Mouse (Mus musculus): Measurements from ENCODE around the gene Tmem8b.

Tmem8b gene

DNA sequence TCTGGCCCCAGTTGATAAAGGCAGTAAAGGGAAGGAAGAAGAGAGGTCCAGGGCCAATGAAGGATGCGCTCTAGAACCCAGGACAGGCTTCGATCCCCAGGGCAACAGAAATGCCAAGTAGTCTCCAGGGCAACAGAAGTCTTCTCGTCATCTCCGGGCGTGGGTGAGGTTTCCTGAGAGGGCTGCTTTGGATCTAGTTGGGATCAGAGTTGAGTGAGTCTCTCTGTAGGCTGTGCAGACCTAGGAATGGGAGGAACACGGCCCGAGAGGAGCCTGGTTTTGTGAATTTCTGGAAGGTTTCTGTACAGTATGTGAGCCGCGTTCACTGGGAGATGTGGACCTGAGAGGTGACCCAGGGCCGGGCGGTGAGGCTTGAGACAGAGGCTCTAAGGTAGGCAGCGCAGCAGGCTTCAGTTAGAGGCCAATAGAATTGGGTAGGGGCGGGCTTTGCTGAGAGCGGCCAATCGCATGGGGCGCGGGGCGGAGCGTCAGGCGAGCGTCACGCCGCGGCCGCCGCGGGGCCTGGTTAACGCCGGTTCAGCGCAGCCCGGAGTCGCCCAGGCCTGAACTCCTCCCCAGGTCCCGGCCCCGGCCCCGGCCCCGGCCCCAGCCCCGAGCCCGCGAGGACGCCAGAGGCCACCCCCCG, at the start of gene Tmem8b, which contains the start of gene Fam221b:
TSS of gene Tmem8b (plus strand) at position 190 of the 646 bp plus-strand sequence.
TSS of gene Fam221b (minus strand) at position 364 of the 646 bp plus-strand sequence.
- DNase-seq (ENCODE audit: low spot score), result peak; percentile 94

DNA sequence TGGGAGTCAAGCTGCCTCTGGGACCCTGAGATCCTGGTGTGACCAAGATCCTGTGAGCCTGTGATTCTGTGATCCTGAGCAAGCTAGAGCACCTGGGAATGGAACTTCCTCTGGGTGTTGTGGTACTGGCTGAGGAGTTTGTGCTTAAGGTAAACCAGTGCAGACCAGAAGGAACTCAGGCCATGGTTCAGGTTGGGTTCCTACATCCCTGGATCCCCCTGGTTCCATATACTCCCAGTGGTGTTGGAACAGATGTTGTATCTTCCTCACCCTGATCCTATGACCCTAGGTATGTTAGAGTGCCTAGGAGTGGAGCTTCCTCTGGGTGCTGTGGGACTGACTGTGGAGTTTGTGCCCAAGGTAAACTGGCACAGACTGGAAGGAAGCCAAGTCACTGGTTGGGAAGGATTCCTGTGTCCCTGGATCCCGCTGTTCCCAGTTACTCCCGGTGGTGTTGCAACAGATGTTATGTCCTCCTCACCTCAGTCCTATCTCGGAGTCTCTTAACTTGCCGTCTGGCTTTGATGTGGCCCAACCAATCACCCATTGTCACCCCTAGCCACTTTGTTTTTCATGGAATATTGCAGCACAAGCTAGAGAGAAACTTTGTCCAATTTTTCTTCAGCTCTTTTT, 48.5 kb upstream of the Tmem8b start:
- DNase-seq (ENCODE audit: low spot score), result peak; percentile 36

DNA sequence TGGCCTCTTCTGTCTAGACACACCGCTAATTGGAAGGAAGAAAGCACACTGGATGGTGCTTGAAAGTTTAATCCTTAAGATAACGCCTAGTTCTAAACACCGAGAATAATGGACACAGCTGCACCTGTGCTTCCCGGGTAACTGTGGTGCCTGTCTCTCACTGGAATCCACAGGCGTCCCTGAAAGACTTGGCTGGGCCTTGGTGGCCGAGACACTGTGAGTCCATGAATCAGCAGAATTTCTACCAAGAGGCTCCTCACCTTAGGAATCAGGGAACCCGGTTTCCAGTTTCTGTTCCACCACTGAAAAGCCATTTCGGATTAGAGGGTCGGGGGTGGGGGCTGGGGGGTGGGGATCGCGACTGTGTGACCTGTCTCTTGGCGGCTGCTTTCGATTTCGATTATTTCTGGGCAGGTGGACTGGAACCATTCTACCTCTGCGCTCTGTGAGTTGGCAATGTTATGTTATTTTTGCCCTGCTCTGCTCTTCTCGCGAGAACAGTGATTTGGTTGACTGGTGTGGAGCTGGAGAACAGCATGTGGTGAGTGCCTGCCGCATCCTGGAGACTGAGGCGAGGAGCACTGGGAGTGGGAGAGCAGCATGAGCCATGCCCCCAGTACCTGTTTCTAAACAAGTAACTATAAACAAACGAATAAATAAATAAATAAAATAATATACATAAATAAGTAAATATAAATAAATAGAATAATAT, 39.5 kb upstream of the Tmem8b start:
- DNase-seq (ENCODE audit: low spot score), result peak; percentile 33

DNA sequence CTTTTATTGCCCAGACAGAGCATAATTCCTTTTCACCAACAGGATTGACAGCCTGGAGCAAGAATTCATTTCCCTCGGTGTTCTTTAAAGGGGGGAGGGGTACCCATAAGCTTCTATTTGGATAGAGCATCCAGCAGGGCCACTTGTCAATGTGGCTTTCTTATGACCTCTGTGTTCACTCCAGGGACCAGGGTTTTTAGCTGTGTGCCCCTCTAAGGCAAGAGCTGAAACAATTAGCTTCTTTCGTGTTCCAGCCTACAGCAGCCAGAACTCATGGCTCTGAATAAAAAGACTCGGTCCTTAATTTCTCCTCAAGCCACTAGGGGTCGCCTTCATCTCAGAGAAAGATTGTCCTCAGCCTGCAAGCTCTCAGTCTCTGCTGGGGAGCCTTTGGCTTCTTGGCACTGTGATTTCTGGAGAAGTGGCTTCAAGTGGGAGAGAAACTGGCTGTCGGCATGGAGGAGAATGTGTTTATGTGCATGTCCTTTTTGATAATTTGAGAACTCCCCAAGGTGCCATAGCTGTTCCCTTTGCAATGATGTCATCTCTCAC, 38.7 kb upstream of the Tmem8b start:
- DNase-seq (ENCODE audit: low spot score), result peak; percentile 75

DNA sequence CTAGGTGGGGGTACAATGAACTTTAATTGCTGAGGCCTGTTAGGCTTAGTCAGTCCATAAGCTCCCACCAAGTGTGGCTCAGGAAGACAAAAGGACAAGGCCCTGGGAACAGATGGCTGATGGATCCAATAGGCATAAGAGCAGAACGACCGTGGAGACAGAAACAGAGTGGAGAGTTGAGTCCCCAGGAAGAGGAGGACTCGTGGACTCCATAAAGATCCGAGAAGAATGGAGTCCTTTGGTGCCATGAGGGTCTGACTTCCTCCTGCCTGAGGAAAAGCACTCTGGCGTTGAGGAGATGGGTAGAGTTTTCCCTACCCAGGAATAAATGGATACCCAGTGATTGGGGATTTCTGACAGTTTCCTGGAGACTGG, 38.1 kb upstream of the Tmem8b start:
- DNase-seq (ENCODE audit: low spot score), result peak; percentile 35

DNA sequence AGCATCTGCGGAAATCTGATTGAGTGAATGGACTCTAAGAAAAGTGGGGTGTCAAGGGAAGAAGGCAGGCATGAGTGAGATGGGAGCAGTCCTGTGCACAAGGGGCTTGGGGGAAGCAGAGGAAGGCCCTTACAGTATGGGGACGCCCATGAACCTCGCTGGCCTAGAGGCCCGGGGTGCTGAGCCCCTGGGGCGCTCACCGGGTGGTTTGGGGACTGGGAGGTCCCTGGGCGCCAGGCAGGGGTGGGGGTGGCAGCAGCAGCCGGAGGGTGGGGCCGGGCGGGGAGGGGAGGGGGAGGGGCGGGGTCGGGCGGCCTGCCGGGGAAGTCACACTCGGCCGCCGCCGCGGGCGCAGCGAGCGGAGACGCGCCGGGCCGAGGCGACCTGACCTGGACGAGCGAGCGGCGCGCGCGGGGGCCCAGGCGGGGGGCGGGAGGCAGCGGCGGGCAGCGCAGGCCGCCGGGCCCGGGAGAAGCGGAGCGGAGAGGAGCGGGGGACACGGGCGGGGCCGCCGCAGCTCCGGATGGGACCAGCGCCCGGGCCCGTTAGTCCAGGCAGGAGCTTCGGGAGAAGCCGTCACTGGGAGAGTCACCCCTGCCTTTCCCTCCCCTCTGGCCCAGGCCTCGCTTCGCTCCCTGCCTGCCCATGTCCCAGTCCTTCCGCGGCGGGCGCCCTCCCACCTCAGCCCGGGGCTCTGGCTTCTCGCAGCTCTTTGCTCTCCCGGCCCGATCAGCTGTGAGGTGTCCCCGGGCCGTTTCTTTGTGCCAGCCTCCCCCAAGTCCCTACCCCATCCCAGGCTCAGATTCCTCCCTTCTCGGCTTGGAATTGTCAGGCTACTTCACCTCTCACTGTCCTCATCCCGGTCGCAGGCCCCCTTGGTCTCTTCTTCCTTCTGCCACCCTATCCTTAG, 37.5 kb upstream of the Tmem8b start, which contains the start of gene Npr2:
TSS of gene Npr2 (plus strand) at position 890 of the 910 bp plus-strand sequence.
- peak; percentile 71 for DNase-seq (ENCODE audit: low spot score)

DNA sequence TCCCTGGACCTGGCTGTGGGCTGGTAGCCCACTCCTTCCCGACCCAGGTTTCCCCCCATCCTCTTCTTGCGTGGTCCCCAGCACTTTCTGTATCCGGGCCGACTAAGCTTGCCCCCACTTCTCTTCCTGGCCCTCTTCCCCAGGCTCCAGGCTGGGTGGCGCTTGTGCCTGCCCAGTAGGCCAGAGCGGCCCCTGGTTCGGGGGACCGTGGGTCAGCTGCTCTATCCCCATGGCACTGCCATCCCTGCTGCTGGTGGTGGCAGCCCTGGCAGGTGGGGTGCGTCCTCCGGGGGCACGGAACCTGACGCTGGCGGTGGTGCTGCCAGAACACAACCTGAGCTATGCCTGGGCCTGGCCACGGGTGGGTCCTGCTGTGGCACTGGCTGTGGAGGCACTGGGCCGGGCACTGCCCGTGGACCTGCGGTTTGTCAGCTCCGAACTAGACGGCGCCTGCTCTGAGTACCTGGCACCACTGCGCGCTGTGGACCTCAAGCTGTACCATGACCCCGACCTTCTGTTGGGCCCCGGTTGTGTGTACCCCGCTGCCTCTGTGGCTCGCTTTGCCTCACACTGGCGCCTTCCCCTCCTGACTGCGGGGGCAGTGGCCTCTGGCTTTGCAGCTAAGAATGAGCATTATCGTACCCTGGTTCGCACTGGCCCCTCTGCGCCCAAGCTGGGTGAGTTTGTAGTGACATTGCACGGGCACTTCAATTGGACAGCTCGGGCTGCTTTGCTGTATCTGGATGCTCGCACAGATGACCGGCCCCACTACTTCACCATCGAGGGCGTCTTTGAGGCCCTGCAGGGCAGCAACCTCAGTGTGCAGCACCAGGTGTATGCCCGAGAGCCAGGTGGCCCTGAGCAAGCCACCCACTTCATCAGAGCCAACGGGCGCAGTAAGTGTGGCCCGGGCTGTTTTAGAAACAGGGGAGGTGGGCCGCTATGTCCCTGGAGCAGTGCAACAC, 36.5 kb upstream of the Tmem8b start:
- peak; percentile 50 for DNase-seq (ENCODE audit: low spot score)

DNA sequence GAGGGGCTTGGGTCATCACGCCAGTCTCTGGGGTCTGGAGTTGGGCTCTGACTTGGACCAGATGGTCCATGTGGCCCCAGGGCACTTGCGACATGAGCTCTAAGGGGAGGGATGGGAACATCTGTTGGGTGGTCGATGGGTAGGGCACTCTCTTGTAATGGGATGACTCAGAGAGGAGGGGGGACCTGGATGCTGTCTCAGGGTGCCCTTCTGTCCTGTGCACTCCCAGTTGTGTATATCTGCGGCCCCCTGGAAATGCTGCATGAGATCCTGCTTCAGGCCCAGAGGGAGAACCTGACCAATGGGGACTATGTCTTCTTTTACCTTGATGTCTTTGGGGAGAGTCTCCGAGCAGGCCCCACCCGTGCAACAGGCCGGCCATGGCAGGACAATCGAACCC, 35.5 kb upstream of the Tmem8b start:
- DNase-seq (ENCODE audit: low spot score), result peak; percentile 43

DNA sequence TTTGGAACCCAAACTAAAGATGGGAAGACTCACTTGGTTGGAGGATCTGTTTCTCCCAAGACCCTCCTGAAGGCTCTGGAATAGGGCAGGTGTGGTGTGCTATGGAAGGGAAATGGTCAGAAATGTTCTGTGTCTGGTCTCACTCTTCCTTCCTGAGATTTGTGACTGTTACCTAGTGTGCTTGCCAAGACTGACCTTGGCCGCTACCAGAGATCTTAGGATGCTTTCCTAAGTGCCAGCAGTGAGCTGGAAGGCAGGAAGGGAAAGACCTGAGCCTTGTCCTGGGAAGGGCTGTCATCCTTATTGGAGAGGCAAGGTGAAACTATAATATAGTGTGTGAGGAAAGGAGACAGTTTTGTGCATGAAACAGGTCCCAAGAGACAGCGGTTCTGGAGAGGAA, 35.0 kb upstream of the Tmem8b start:
- peak; percentile 31 for DNase-seq (ENCODE audit: low spot score)

DNA sequence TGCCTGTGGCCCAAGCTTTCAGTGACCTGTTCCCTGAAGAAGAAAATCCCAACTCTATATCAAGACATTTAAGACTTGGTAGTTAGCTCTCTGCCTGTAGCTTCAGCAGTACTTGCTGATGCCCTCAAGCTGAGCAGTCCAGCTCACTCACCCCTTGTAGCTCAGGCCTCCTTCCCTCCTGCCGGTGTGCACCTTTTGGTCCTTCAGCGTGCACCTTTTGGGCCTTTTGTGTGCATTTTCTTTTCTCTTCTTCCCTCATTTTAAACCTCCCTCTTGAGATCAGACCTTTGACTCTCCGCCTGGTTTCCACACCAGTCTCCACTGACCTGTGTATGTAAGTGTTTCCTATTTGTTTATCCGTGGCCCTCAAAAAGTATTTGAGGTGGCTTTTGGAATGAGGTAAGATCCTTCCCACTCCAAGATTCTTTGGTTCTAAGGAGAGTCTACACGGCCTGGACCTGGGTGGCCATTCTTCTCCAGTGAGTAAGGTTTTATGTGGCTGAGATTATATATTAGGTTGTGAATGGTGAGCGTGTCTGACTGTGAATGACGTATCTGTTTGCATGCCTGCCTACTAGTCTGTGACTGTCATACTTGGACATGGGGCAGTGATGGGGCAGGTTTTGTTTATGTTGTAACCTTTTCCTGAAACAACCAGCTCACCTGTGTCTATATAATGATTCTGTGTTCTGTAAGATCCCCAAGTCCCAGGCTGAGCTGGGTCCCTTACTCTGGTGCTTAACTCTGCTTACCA, 34.0 kb upstream of the Tmem8b start:
- DNase-seq (ENCODE audit: low spot score), result peak; percentile 30

DNA sequence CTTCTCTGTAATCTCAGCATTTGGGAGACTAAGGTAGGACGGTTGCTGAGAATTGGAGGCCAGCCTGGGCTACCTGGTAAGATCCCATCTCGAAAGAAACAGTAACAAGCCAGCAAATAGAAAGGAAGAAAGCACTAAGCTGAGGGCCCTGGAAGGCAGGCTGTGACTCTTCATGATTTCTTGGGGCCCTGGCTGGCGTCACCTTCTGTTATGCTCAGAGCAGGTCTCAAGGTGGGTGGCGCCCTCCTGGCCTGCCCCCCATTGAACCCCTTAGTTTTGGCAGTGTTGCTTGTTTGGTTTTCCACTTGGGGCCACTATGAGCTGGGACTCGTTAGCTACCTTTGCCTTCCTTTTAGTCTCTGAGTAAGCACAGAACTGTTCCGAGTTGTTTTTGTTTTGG, 32.0 kb upstream of the Tmem8b start:
- DNase-seq (ENCODE audit: low spot score), result peak; percentile 33

DNA sequence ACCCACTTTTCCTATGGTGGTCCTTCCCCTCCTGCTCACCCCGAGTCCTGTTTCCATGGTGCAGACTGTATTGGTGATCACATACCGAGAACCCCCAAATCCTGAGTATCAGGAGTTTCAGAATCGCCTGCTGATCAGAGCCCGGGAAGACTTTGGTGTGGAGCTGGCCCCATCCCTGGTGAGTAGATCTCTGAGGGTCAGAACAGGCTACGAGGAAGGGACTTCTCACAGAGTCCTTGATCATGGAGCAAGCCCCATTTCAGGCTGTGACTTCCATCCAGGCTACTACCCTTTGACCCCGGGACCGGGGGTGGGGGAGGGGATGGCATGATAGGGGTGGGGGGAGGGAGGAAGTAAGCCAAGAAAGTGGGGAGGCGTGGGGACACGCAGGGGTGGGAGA, 28.7 kb upstream of the Tmem8b start:
- peak; percentile 39 for DNase-seq (ENCODE audit: low spot score)

DNA sequence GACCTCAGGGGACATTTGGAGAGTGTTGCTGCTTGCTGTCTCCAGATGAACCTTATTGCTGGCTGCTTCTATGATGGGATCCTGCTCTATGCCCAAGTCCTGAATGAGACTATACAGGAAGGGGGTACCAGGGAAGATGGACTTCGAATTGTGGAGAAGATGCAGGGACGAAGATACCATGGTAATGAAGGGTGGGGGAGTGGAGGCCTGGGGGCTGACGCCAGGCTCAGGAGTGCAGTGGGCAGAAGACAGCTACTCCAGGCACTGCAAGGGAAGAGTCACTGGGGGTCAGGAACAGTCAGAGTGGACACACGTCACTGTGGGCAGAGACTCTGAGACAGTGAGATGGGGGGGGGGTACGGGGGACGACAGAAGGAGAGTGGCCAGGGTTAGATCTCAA, 28.3 kb upstream of the Tmem8b start:
- DNase-seq (ENCODE audit: low spot score), result peak; percentile 30

DNA sequence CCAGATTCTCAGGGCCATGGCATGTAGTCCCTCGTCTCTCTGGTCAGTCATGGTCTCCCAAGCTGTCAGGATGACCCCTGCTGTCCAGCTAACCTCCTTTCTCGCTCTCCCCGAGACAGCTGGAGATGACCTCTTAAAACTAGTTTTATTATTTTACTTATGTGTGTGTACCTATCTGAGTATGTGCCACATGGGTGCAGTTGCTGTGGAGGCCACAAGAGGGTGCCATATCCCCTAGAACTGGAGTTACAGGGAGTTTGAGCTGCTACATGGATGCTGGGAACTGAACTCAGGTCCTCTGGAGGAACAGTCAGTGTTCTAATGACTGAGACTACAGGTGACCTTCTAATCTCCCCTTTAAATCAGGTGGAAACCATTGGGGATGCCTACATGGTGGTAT, 19.0 kb upstream of the Tmem8b start:
- no peak for DNase-seq (ENCODE audit: low spot score)

DNA sequence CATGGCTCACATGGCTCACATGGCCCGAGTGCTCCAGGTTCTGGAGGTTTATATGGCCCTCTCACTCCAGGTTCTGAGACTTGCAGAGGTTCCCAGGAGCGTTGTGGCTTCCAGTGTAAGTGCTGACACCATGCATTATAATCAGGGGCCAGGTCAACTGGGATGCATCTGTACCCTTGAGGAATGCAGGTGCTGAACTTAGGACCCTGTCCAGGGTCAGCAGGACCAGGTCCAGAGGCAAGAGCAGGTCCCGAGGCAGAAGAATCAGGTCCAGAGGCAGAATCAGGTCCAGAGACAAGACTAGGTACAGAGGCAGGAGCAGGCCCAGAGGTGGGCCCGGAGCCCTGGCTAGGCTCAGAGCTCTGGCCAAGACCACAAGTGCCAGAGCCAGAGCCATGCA, 16.0 kb upstream of the Tmem8b start:
- no peak for DNase-seq (ENCODE audit: low spot score)

DNA sequence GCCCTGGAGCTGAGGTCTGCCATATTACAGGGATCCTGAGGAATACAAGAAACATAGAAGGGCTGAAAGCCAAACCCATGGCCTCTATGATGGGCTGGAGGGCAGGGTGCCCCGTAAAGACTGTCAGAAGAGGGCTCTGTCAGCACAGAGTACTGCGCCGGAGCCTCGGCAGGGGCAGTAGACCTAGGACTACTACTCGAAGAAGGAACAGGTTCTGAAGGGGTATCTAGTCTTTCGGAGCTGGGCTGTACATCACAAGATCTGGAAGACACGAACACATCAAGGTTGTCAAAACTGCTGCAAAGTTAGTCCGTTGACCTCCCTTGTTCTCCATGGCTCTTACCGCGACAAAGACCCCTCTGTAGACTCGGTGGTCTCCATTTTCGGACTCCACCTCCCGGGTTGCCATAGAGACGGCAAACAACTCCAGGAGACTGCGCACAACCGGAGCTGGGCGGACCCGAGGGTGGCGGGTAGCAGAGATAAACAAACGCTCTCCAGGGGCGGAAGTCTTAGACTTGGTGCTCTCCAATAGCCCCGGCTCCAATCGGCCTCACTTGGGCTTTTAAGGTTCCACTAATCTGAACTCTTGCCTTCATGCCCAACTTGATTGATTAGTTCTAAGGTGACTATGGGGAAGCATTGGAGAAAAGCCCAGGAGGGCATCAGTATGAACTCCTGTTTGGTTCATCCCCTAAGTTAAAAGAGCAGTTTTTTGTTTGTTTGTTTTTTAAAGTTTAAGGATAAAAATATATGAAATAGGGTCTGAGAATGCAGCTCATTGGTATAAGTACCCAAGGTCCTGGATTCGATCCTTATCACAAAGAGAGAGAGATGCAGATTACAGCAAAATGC, 15.4 kb upstream of the Tmem8b start, which contains the start of gene Spag8:
TSS of gene Spag8 (minus strand) at position 434 of the 855 bp plus-strand sequence.
- DNase-seq (ENCODE audit: low spot score), result no peak

DNA sequence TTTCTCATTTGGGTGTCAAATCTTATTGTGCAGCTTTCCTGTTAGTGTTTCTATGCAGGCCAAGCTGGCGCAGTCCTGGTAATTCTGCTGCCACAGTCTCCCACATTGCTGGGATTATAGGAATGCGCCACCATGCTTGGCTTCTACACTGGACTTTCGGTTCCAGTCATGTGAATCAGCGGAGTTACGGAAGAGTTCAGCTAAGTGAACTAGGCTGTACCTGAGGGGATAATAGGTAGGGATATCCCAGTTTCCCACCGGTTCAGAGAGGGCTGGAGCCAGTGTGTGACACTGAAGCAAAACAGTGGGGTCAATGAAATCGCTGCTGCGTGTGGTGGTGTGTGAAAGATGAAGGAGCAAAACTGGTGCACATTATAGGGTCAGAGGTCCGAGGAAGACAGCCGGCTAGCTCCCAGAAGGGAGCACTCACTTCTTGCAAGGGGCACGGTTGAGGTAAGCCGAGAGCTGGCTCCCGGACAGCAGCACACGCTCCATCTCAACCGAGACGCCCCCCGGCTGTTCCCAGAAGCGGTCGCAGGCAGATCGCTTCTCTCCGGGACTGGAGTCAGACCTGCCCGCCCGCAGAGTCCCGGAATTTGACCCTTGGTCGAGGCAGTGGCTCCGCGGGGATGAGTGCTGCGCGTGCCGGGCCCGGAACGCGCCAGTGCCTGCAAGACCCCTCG, 13.0 kb upstream of the Tmem8b start:
- no peak for DNase-seq (ENCODE audit: low spot score)

Measured in testis, postnatal 10 days (tissue).